Mouse (Mus musculus) neutrophil, adult 83 days (primary cell): ENCODE measurements around the gene Olfr985. TPM values are rescaled to one million over a fixed set of nuclear protein-coding genes. Genes with fewer than 3 reads are reported as not detected.

Experiments used
- total RNA-seq, 2 experiments: library from RNA; stranded (reverse); gene quantifications; one replicate each; pipeline ENCODE4 v1.2.4; 2023

The Olfr985 gene
- total RNA-seq = not detected

DNA sequence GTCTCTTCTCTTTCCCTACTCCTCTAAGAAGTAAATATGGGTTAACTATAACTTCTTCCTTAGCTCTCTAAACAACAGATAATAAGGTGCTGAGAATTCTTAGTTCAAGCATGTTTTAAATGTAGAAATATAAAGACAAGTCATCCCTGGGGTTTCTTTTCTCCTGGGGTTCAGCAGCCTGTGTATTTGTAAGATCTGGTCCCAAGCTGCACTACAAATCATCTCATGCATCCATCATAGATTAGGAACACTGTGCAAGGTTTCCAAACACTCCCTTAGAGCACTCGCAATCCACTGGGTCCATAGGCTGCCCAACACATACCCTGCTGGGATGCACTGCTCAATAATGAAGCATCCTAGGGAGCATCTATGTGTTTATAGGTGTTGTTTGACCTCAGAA lies at the start of gene Olfr985:
TSS of gene Olfr985 (minus strand) at position 101 of the 400 bp plus-strand sequence.

DNA sequence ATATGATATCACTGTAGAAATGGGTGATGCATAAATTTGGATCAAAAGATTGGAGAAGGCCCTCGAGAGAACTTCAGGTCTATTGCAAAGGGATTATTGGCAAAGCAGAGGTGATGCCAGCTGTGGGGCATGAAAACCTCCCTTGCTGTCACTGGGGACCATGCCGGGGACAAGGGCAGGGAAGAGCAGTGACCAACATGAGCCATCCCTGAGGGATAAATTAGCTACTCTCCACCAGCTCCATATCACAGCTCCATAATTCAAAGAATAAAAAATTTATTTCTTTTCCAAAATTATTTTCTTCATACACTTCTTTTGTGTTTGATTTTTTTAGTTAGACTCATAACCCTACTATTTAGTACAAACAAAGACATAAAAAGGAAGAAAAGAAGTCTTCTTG lies 15.9 kb downstream of the Olfr985 start, which contains the start of gene Olfr984:
TSS of gene Olfr984 (minus strand) at position 101 of the 400 bp plus-strand sequence.

DNA sequence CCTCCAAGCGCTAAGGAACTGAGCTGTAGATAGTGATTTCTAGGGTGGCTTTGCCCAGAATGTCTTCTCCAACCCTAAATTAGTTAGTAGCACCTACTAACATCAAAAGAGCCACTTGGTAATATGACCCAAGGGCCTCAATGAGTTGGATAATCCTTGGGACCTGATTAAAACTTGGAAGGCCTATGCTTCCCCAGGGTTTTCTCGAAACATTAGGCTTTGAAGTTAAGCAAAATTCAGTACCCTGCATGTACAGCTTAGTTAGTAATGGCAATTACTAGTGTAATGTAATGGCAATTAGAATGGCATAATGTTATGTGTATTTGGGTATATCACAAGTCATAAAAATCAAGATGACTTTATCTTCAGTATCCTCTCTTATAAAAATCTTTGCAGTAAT lies 36.5 kb downstream of the Olfr985 start, which contains the start of gene Olfr983:
TSS of gene Olfr983 (minus strand) at position 101 of the 400 bp plus-strand sequence.

Other genes with a start within 250 kb of the Olfr985 start
- gene Olfr229, start 222.8 kb downstream of the Olfr985 start, total RNA-seq = not detected
- not detected for gene Olfr974, start 192.7 kb downstream of the Olfr985 start, total RNA-seq
- not detected for gene Olfr975, start 178.1 kb downstream of the Olfr985 start, total RNA-seq
- gene Olfr976, start 169.1 kb downstream of the Olfr985 start, total RNA-seq = not detected
- not detected for gene Olfr978, start 138.1 kb downstream of the Olfr985 start, total RNA-seq
- not detected for gene Olfr979, start 126.7 kb downstream of the Olfr985 start, total RNA-seq
- gene Olfr980, start 120.6 kb downstream of the Olfr985 start, total RNA-seq = not detected
- gene Olfr981, start 108.7 kb downstream of the Olfr985 start, total RNA-seq = not detected
- gene Olfr982, start 56.4 kb downstream of the Olfr985 start, total RNA-seq = not detected
- not detected for gene Olfr983, start 36.6 kb downstream of the Olfr985 start, total RNA-seq
- under 1 TPM in 1 of 2 experiments, not detected in 1; 0.13 TPM for gene Olfr984, start 16.0 kb downstream of the Olfr985 start, total RNA-seq
- not detected for gene Tmem225, start 17.9 kb upstream of the Olfr985 start, total RNA-seq
- gene Olfr986, start 50.7 kb upstream of the Olfr985 start, total RNA-seq = not detected
- gene Zfp202, start 62.1 kb upstream of the Olfr985 start, total RNA-seq = under 1 TPM; 0.68 to 0.71 TPM
- gene Scn3b, start 139.0 kb upstream of the Olfr985 start, total RNA-seq = not detected